Mouse (Mus musculus): ENCODE measurements at regions not wholly inside any gene's neighbourhood (a gene's known extent, or its start where the extent isn't known, plus 50 kb on each side); places are given as distances from the start of the nearest gene placed in this dataset.

GRCm38 (mm10) chr10:66743254-66743653, 352.7 kb upstream of the Jmjd1c start:
- TF ChIP-seq POLR2A (IDR thresholded peaks at IDR 0.05; ENCODE audit: control insufficient read depth, extremely low read depth, insufficient read depth, low read length, poor library complexity) (no peak), CTCF (IDR thresholded peaks at IDR 0.05; ENCODE audit: borderline replicate concordance, control insufficient read depth, extremely low read depth, insufficient read depth, low read length, poor library complexity) (no peak)
